Mouse (Mus musculus) heart, adult 2 months (tissue): ENCODE measurements around the gene Rnf144a.

Experiments used
- CTCF ChIP-seq: fragments of 200-600 bp; IDR thresholded peaks from 2 replicates; pipeline ENCODE4 v1.8.1; 2022; ENCODE audit warnings: antibody characterized with exemption, mild to moderate bottlenecking, moderate library complexity
- POLR2A ChIP-seq: fragments of 200-500 bp; IDR thresholded peaks from 2 replicates; pipeline ENCODE4 v1.6.1; 2011; ENCODE audit warnings: mild to moderate bottlenecking, low read depth, low read length, control low read depth; ENCODE audit not compliant: insufficient read depth

DNA sequence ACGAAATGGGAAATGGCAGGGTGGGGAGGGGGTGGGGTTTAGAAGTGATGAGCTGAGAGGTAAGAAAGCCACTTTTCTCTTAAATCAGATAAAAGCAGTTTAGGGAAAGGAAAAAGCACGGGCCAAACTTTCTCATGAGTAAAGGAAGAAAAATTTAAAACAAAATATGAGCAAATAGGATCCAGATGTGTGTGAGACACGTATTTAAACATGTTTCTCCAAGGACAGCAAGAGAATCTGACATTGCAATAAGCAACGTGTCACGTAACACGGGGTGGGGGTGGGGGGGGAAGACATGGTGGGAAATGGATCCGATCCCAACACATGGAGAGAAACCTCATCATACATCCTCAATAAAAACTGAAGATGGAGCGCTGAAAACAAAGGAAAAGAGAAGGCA lies 33.3 kb downstream of the Rnf144a start:
- TF ChIP-seq POLR2A (no peak), CTCF (no peak)
